Mouse (Mus musculus) MEL (cell line): ENCODE data around the gene 4930544G11Rik. TPM values are rescaled to one million over a fixed set of nuclear protein-coding genes. Genes with fewer than 3 reads are reported as not detected.

ENCODE experiments used
- DNase-seq: peaks from one replicate; pipeline ENCODE4 v3.0.0; 2011; ENCODE audit warnings: low read depth, low spot score
- H3K27ac ChIP-seq: 2 replicates; pipeline ENCODE4 v1.5.1; 2012; ENCODE audit warnings: low read depth, mild to moderate bottlenecking, control low read depth, low read length, moderate library complexity; ENCODE audit not compliant: control insufficient read depth
- H3K27me3 ChIP-seq, 2 experiments: fragments of 150-350 bp in 1 of 2; sonication (generic) in 1 of 2; 2 replicates each; pipeline ENCODE4 v1.6.1; 2012; ENCODE audit warnings: low read length in 2 of 2, mild to moderate bottlenecking in 2 of 2, improper control_type of control experiment in 1 of 2, moderate library complexity in 1 of 2; ENCODE audit not compliant: insufficient read depth in 2 of 2, control insufficient read depth in 1 of 2
- H3K36me3 ChIP-seq, 2 experiments: 2 replicates each; pipeline ENCODE4 v1.6.1; 2012 to 2014; ENCODE audit warnings: low read length in 2 of 2, improper control_type of control experiment in 1 of 2, inconsistent platforms in 1 of 2, mild to moderate bottlenecking in 1 of 2; ENCODE audit not compliant: insufficient read depth in 2 of 2, control insufficient read depth in 1 of 2
- H3K4me1 ChIP-seq, 2 experiments: fragments of 150-350 bp in 1 of 2; sonication (generic) in 1 of 2; 2 replicates each; pipeline ENCODE4 v1.6.1; 2012; ENCODE audit warnings: low read length in 2 of 2, improper control_type of control experiment in 1 of 2, mild to moderate bottlenecking in 1 of 2; ENCODE audit not compliant: insufficient read depth in 2 of 2, control insufficient read depth in 1 of 2
- H3K4me3 ChIP-seq, 2 experiments: fragments of 150-350 bp in 1 of 2; sonication (generic) in 1 of 2; 2 replicates each; pipeline ENCODE4 v1.5.1; 2012; ENCODE audit warnings: low read depth in 2 of 2, low read length in 2 of 2, mild to moderate bottlenecking in 2 of 2, moderate library complexity in 2 of 2, control low read depth in 1 of 2, improper control_type of control experiment in 1 of 2; ENCODE audit not compliant: control insufficient read depth in 1 of 2, insufficient read depth in 1 of 2
- H3K79me2 ChIP-seq: 2 replicates; pipeline ENCODE4 v1.6.1; 2012; ENCODE audit warnings: mild to moderate bottlenecking, low read length, moderate library complexity; ENCODE audit not compliant: control insufficient read depth, poor library complexity, insufficient read depth
- H3K9ac ChIP-seq: 2 replicates; pipeline ENCODE4 v1.6.1; 2012; ENCODE audit warnings: low read depth, mild to moderate bottlenecking, control low read depth, low read length, moderate library complexity; ENCODE audit not compliant: control insufficient read depth, poor library complexity, severe bottlenecking
- H3K9me3 ChIP-seq: fragments of 150-350 bp; sonication (generic); replicated peaks from 2 replicates; pipeline ENCODE4 v1.6.1; 2012; ENCODE audit warnings: mild to moderate bottlenecking, low read length, improper control_type of control experiment, moderate library complexity; ENCODE audit not compliant: insufficient read depth
- CHD1 ChIP-seq: IDR thresholded peaks from 2 replicates; pipeline ENCODE4 v1.6.1; 2012; ENCODE audit warnings: low read depth, mild to moderate bottlenecking, inconsistent platforms, low read length, improper control_type of control experiment
- CHD2 ChIP-seq: IDR thresholded peaks from 2 replicates; pipeline ENCODE4 v1.6.1; 2011; ENCODE audit warnings: low read length, improper control_type of control experiment
- E2F4 ChIP-seq: IDR thresholded peaks from 2 replicates; pipeline ENCODE4 v1.6.1; 2011; ENCODE audit warnings: low read depth, low read length, improper control_type of control experiment, borderline replicate concordance
- ELF1 ChIP-seq: IDR thresholded peaks from 2 replicates; pipeline ENCODE4 v1.6.1; 2014; ENCODE audit warnings: low read depth, mild to moderate bottlenecking, inconsistent platforms, low read length, improper control_type of control experiment, moderate library complexity
- EP300 ChIP-seq, 2 experiments: IDR thresholded peaks; 2 replicates each; pipeline ENCODE4 v1.6.1; 2011; ENCODE audit warnings: improper control_type of control experiment in 2 of 2, low read length in 2 of 2, low read depth in 1 of 2, mild to moderate bottlenecking in 1 of 2
- ETS1 ChIP-seq: IDR thresholded peaks from 2 replicates; pipeline ENCODE4 v1.6.1; 2012; ENCODE audit warnings: low read depth, mild to moderate bottlenecking, inconsistent platforms, low read length, improper control_type of control experiment, moderate library complexity
- GABPA ChIP-seq: IDR thresholded peaks from 2 replicates; pipeline ENCODE4 v1.6.1; 2012; ENCODE audit warnings: low read depth, mild to moderate bottlenecking, inconsistent platforms, low read length, improper control_type of control experiment, moderate library complexity
- JUND ChIP-seq: IDR thresholded peaks from 2 replicates; pipeline ENCODE4 v1.6.1; 2011; ENCODE audit warnings: low read depth, mild to moderate bottlenecking, improper control_type of control experiment, low read length
- KAT2A ChIP-seq: conservative IDR thresholded peaks from 2 replicates; pipeline ENCODE4 v1.6.1; 2012; ENCODE audit warnings: low read depth, low read length, improper control_type of control experiment, inconsistent platforms
- MAFK ChIP-seq: IDR thresholded peaks from 2 replicates; pipeline ENCODE4 v1.6.1; 2011; ENCODE audit warnings: low read depth, mild to moderate bottlenecking, low read length, improper control_type of control experiment, borderline replicate concordance
- MAX ChIP-seq: IDR thresholded peaks from 2 replicates; pipeline ENCODE4 v1.6.1; 2011; ENCODE audit warnings: low read length, improper control_type of control experiment
- MAZ ChIP-seq: IDR thresholded peaks from 2 replicates; pipeline ENCODE4 v1.6.1; 2012; ENCODE audit warnings: low read depth, mild to moderate bottlenecking, inconsistent platforms, low read length, improper control_type of control experiment
- MEF2A ChIP-seq: IDR thresholded peaks from 2 replicates; pipeline ENCODE4 v1.6.1; 2014; ENCODE audit warnings: low read depth, mild to moderate bottlenecking, inconsistent platforms, low read length, improper control_type of control experiment; ENCODE audit not compliant: poor library complexity, insufficient replicate concordance, severe bottlenecking; ENCODE audit errors: extremely low read depth
- MXI1 ChIP-seq: IDR thresholded peaks from 2 replicates; pipeline ENCODE4 v1.6.1; 2011; ENCODE audit warnings: mild to moderate bottlenecking, low read depth, low read length, improper control_type of control experiment
- MYB ChIP-seq: IDR thresholded peaks from 2 replicates; pipeline ENCODE4 v1.6.1; 2011; ENCODE audit warnings: mild to moderate bottlenecking, low read depth, low read length, improper control_type of control experiment
- MYC ChIP-seq: IDR thresholded peaks from 2 replicates; pipeline ENCODE4 v1.6.1; 2011; ENCODE audit warnings: low read depth, mild to moderate bottlenecking, low read length, improper control_type of control experiment, moderate library complexity
- NELFE ChIP-seq: IDR thresholded peaks from 2 replicates; pipeline ENCODE4 v1.6.1; 2011; ENCODE audit warnings: low read depth, low read length, improper control_type of control experiment
- NRF1 ChIP-seq: IDR thresholded peaks from 2 replicates; pipeline ENCODE4 v1.6.1; 2014; ENCODE audit warnings: low read depth, mild to moderate bottlenecking, inconsistent platforms, low read length, improper control_type of control experiment, moderate library complexity; ENCODE audit not compliant: poor library complexity, insufficient read depth, severe bottlenecking
- POLR2A ChIP-seq, 2 experiments: IDR thresholded peaks; 2 replicates each; pipeline ENCODE4 v1.6.1; 2011 to 2012; ENCODE audit warnings: low read length in 2 of 2, mild to moderate bottlenecking in 2 of 2, control low read depth in 1 of 2, improper control_type of control experiment in 1 of 2, low read depth in 1 of 2, moderate library complexity in 1 of 2; ENCODE audit not compliant: control insufficient read depth in 1 of 2, insufficient read depth in 1 of 2, poor library complexity in 1 of 2
- POLR2AphosphoS5 ChIP-seq: IDR thresholded peaks from 2 replicates; pipeline ENCODE4 v1.6.1; 2012; ENCODE audit warnings: low read depth, borderline replicate concordance, mild to moderate bottlenecking, inconsistent platforms, low read length, moderate library complexity, mixed read lengths
- RAD21 ChIP-seq: IDR thresholded peaks from 2 replicates; pipeline ENCODE4 v1.6.1; 2011; ENCODE audit warnings: mild to moderate bottlenecking, low read depth, low read length, improper control_type of control experiment
- SIN3A ChIP-seq: IDR thresholded peaks from 2 replicates; pipeline ENCODE4 v1.6.1; 2012; ENCODE audit warnings: low read length, improper control_type of control experiment, inconsistent platforms
- SMC3 ChIP-seq: IDR thresholded peaks from 2 replicates; pipeline ENCODE4 v1.6.1; 2011; ENCODE audit warnings: low read depth, low read length, improper control_type of control experiment
- TBP ChIP-seq: IDR thresholded peaks from 2 replicates; pipeline ENCODE4 v1.8.0; 2011; ENCODE audit warnings: low read depth, low read length, improper control_type of control experiment
- UBTF ChIP-seq: IDR thresholded peaks from 2 replicates; pipeline ENCODE4 v1.6.1; 2012; ENCODE audit warnings: low read depth, mild to moderate bottlenecking, inconsistent platforms, low read length, improper control_type of control experiment, moderate library complexity, borderline replicate concordance; ENCODE audit not compliant: insufficient read depth
- USF1 ChIP-seq: IDR thresholded peaks from 2 replicates; pipeline ENCODE4 v1.6.1; 2014; ENCODE audit warnings: low read depth, mild to moderate bottlenecking, inconsistent platforms, low read length, improper control_type of control experiment, moderate library complexity
- USF2 ChIP-seq, 2 experiments: IDR thresholded peaks; 2 replicates each; pipeline ENCODE4 v1.6.1; 2011 to 2012; ENCODE audit warnings: improper control_type of control experiment in 2 of 2, low read length in 2 of 2, borderline replicate concordance in 1 of 2, inconsistent platforms in 1 of 2, low read depth in 1 of 2, mild to moderate bottlenecking in 1 of 2; ENCODE audit not compliant: insufficient read depth in 1 of 2
- ZKSCAN1 ChIP-seq: IDR thresholded peaks from 2 replicates; pipeline ENCODE4 v1.6.1; 2012; ENCODE audit warnings: low read depth, mild to moderate bottlenecking, inconsistent platforms, low read length, improper control_type of control experiment, moderate library complexity
- ZNF384 ChIP-seq: IDR thresholded peaks from 2 replicates; pipeline ENCODE4 v1.6.1; 2012; ENCODE audit warnings: low read depth, mild to moderate bottlenecking, inconsistent platforms, low read length, improper control_type of control experiment
- polyA plus RNA-seq, 2 experiments: library from polyadenylated mRNA; stranded (reverse) in 1 of 2; unstranded in 1 of 2; fragments of >175 nt in 1 of 2; fragments of >200 nt in 1 of 2; gene quantifications; 2 replicates each; pipeline versions ENCODE4 v1.2.1 to v1.2.4; 2012; ENCODE audit warnings: low replicate concordance in 2 of 2, low read depth in 1 of 2; ENCODE audit not compliant: insufficient read length in 2 of 2, insufficient read depth in 1 of 2, missing spikeins in 1 of 2
- total RNA-seq: library from RNA; depleted of rRNA; stranded (reverse); fragments of 300-350 nt; gene quantifications from 2 replicates; pipeline ENCODE4 v1.2.3, GENCODE M21; 2012

4930544G11Rik gene
- total and polyA plus RNA-seq, 3 experiments = not detected

- H3K9ac ChIP-seq = no peak overlapping the region
- no peaks in the 10 kb centered on the region for H3K79me2 ChIP-seq
- no peaks in the 10 kb centered on the region for H3K4me1 ChIP-seq
- H3K4me3 ChIP-seq = no peak overlapping the region
- no peak for TF ChIP-seq EP300 (IDR thresholded peaks at IDR 0.05; ENCODE audit: low read depth in 1 of 2, low read length in 2 of 2)
- no peak for TF ChIP-seq E2F4
- TF ChIP-seq SIN3A = no peak
- TF ChIP-seq JUND = no peak
- no peak for TF ChIP-seq RAD21
- no peak for TF ChIP-seq NRF1
- TF ChIP-seq CHD2 = no peak
- no peak for TF ChIP-seq MAZ
- TF ChIP-seq KAT2A = no peak
- no peak for TF ChIP-seq USF2 (IDR thresholded peaks at IDR 0.05; ENCODE audit: borderline replicate concordance in 1 of 2, insufficient read depth in 1 of 2, low read depth in 1 of 2, low read length in 2 of 2)
- TF ChIP-seq MYC = no peak
- TF ChIP-seq MXI1 = no peak
- TF ChIP-seq ETS1 = no peak
- TF ChIP-seq POLR2A (IDR thresholded peaks at IDR 0.05; ENCODE audit: control insufficient read depth in 1 of 2, insufficient read depth in 1 of 2, low read depth in 1 of 2, low read length in 2 of 2, poor library complexity in 1 of 2) = no peak
- no peak for TF ChIP-seq ELF1
- TF ChIP-seq MEF2A = no peak
- no peak for TF ChIP-seq USF1
- no peak for TF ChIP-seq CHD1
- no peak for TF ChIP-seq MAFK
- no peak for TF ChIP-seq ZNF384
- H3K36me3 ChIP-seq = no peaks in the 10 kb centered on the region
- H3K27ac ChIP-seq = no peak overlapping the region
- no peak for DNase-seq
- H3K27me3 ChIP-seq = no peaks in the 10 kb centered on the region
- H3K9me3 ChIP-seq = no peaks in the 10 kb centered on the region
Observed at GRCm38 (mm10) chr6:65932776-65933175, 19.6 kb upstream of the 4930544G11Rik start.

- DNase-seq = no peak
- Histone ChIP-seq H3K36me3 (no peaks in the 10 kb centered on the region), H3K79me2 (no peaks in the 10 kb centered on the region), H3K9me3 (no peaks in the 10 kb centered on the region), H3K27ac (no peak overlapping the region), H3K9ac (no peak overlapping the region), H3K4me1 (no peaks in the 10 kb centered on the region), H3K4me3 (no peak overlapping the region), H3K27me3 (no peaks in the 10 kb centered on the region)
- TF ChIP-seq USF2 (IDR thresholded peaks at IDR 0.05; ENCODE audit: borderline replicate concordance in 1 of 2, insufficient read depth in 1 of 2, low read depth in 1 of 2, low read length in 2 of 2) (no peak), MYB (no peak), TBP (no peak), GABPA (no peak), ZNF384 (no peak), ZKSCAN1 (no peak), UBTF (no peak), POLR2AphosphoS5 (no peak), RAD21 (no peak), SMC3 (no peak), SIN3A (no peak), MAX (no peak), NELFE (no peak), POLR2A (IDR thresholded peaks at IDR 0.05; ENCODE audit: control insufficient read depth in 1 of 2, insufficient read depth in 1 of 2, low read depth in 1 of 2, low read length in 2 of 2, poor library complexity in 1 of 2) (no peak)
Observed at GRCm38 (mm10) chr6:65933177-65933576, 19.2 kb upstream of the 4930544G11Rik start.
